ENCODE assay signal across 8 mouse cellular contexts in genomic region chr8:105171116-105172002, GRCm38 (mm10). TPM values are rescaled to one million over a fixed set of nuclear protein-coding genes. Genes with fewer than 3 reads are reported as not detected.
DNase-seq lines count a peak whose midpoint lies in the region; ATAC-seq and TF ChIP-seq lines count a peak whose summit lies in the region.

No protein-coding gene starts in this region.

- peak overlapping the region; percentile 98 for H3K9ac ChIP-seq in heart, embryonic 14.5 days (ENCODE audit: low read length)
- peak overlapping the region; percentile 89 for H3K9ac ChIP-seq in liver, postnatal 0 days (replicated peaks)
- peak overlapping the region; percentile 75 for H3K9ac ChIP-seq in neural tube, embryonic 14.5 days (replicated peaks; ENCODE audit: low read depth, low read length)

- peaks cover 8% of the 10 kb centered on the region; the same call in 1 of the 2 replicates for H3K4me1 ChIP-seq in embryonic fibroblast, embryonic 13.5 days (ENCODE audit: control insufficient read depth, insufficient read depth, low read length)
- peaks cover 2 to 11% of the 10 kb centered on the region in 2 experiments; a peak in 3 of 4 replicates for H3K4me1 ChIP-seq in heart, embryonic 14.5 days (ENCODE audit: control insufficient read depth in 2 of 2, insufficient read depth in 2 of 2, low read length in 2 of 2)
- peaks cover 2% of the 10 kb centered on the region; the same call in 1 of the 2 replicates for H3K4me1 ChIP-seq in liver, postnatal 0 days (ENCODE audit: insufficient read depth)
- no peaks in the 10 kb centered on the region for H3K4me1 ChIP-seq in neural tube, embryonic 14.5 days (ENCODE audit: control insufficient read depth, insufficient read depth, low read length)

- TF ChIP-seq POLR2A in embryonic fibroblast, embryonic 13.5 days (IDR thresholded peaks at IDR 0.05; ENCODE audit: low read depth, low read length), result no peak

- H3K9me3 ChIP-seq in heart, embryonic 14.5 days (ENCODE audit: control insufficient read depth, low read length), result no peaks in the 10 kb centered on the region
- no peaks in the 10 kb centered on the region for H3K9me3 ChIP-seq in liver, postnatal 0 days (ENCODE audit: low read length)
- no peaks in the 10 kb centered on the region for H3K9me3 ChIP-seq in neural tube, embryonic 14.5 days (ENCODE audit: control insufficient read depth, low read length)

- TF ChIP-seq CTCF in embryonic fibroblast, embryonic 13.5 days (IDR thresholded peaks at IDR 0.05; ENCODE audit: borderline replicate concordance, insufficient read depth, low read length), result no peak
- TF ChIP-seq CTCF in liver, postnatal 0 days (IDR thresholded peaks at IDR 0.05; ENCODE audit: low read depth), result no peak

- H3K4me3 ChIP-seq in embryonic fibroblast, embryonic 13.5 days (ENCODE audit: insufficient read depth, low read length), result peak overlapping the region; percentile 72
- H3K4me3 ChIP-seq in heart, embryonic 14.5 days (ENCODE audit: control insufficient read depth in 1 of 2, insufficient read depth in 1 of 2, low read depth in 1 of 2, low read length in 2 of 2), result peak overlapping the region; percentile 92 to 93
- peak overlapping the region; percentile 89 for H3K4me3 ChIP-seq in liver, postnatal 0 days (ENCODE audit: low read depth, low read length)
- peak overlapping the region; percentile 90 for H3K4me3 ChIP-seq in neural tube, embryonic 14.5 days (ENCODE audit: low read depth, low read length)

- no peaks in the 10 kb centered on the region for H3K27me3 ChIP-seq in heart, embryonic 14.5 days (ENCODE audit: control insufficient read depth, insufficient read depth, low read length)
- H3K27me3 ChIP-seq in liver, postnatal 0 days (ENCODE audit: insufficient read depth, low read length), result no peaks in the 10 kb centered on the region
- no peaks in the 10 kb centered on the region for H3K27me3 ChIP-seq in neural tube, embryonic 14.5 days (ENCODE audit: control insufficient read depth, insufficient read depth, low read length)

- TF ChIP-seq EP300 in liver, postnatal 0 days (IDR thresholded peaks at IDR 0.05; ENCODE audit: low read depth), result no peak

- peak; percentile 91 for DNase-seq in A20 (ENCODE audit: low read depth, low spot score)
- peak; percentile 77 for DNase-seq in adrenal gland, postnatal 10 days
- peak; percentile 82 for DNase-seq in kidney, postnatal 14 days
- peak; percentile 71 for DNase-seq in liver, postnatal 0 days
- DNase-seq in telencephalon, adult 2 months (ENCODE audit: low read depth, low spot score), result peak; percentile 23

- WGBS in heart, embryonic 14.5 days, result under 1% methylated on average over 88 of the region's 92 CpGs
- under 1% methylated on average over 60 of the region's 92 CpGs for WGBS in liver, postnatal 0 days (ENCODE audit: insufficient replicate concordance)
- WGBS in neural tube, embryonic 14.5 days, result under 1% methylated on average over 87 of the region's 92 CpGs

- ATAC-seq in heart, embryonic 14.5 days (ENCODE audit: insufficient number of reproducible peaks, insufficient read depth, low FRiP score, low read depth), result peak; percentile 28; the same call in 1 of the 2 replicates
- ATAC-seq in liver, postnatal 0 days, result peak; percentile 62
- peak; percentile 54 for ATAC-seq in neural tube, embryonic 14.5 days (ENCODE audit: low read depth)

- H3K4me2 ChIP-seq in heart, embryonic 14.5 days (ENCODE audit: low read length), result peak overlapping the region; percentile 80
- H3K4me2 ChIP-seq in liver, postnatal 0 days (ENCODE audit: low read depth, low read length), result peak overlapping the region; percentile 85
- peak overlapping the region; percentile 57 for H3K4me2 ChIP-seq in neural tube, embryonic 14.5 days (ENCODE audit: low read depth, low read length)

- H3K27ac ChIP-seq in embryonic fibroblast, embryonic 13.5 days (ENCODE audit: insufficient read depth, low read length), result peak overlapping the region; percentile 99
- peak overlapping the region; percentile 97 to 99 for H3K27ac ChIP-seq in heart, embryonic 14.5 days (replicated peaks in 1 of 2; ENCODE audit: control insufficient read depth in 1 of 2, insufficient read depth in 1 of 2, low read depth in 2 of 2, low read length in 2 of 2)
- peak overlapping the region; percentile 97 for H3K27ac ChIP-seq in liver, postnatal 0 days (ENCODE audit: low read depth)
- peak overlapping the region; percentile 90 for H3K27ac ChIP-seq in neural tube, embryonic 14.5 days (ENCODE audit: low read depth, low read length)

- peaks cover 13% of the 10 kb centered on the region for H3K36me3 ChIP-seq in heart, embryonic 14.5 days (ENCODE audit: control insufficient read depth, insufficient read depth, low read length)
- H3K36me3 ChIP-seq in liver, postnatal 0 days (replicated peaks; ENCODE audit: insufficient read depth, low read length), result no peaks in the 10 kb centered on the region
- H3K36me3 ChIP-seq in neural tube, embryonic 14.5 days (ENCODE audit: control insufficient read depth, insufficient read depth, low read length), result no peaks in the 10 kb centered on the region

RNA-seq across cellular contexts. Expression of gene Cbfb, which starts 0.9 kb away (rescaled TPM):
- 10 to 100 TPM; 47.2 to 50.2 TPM for total RNA-seq in adrenal gland, postnatal 10 days (2021)
- 111 and 145 TPM in 2 replicates for polyA plus RNA-seq in embryonic fibroblast, embryonic 13.5 days (2011; ENCODE audit: insufficient read length, low read depth, missing spikeins)
- 52.3 and 52.9 TPM in 2 replicates for polyA plus RNA-seq in heart, embryonic 14.5 days (2014; fragmentation: Nextera tagmentation; extraction: Ambion mirVana)
- polyA plus RNA-seq in liver, postnatal 0 days (2015; fragmentation: Nextera tagmentation; extraction: Ambion mirVana), result 10.6 and 10.7 TPM in 2 replicates
- 32.4 and 56.8 TPM in 2 replicates for polyA plus RNA-seq in neural tube, embryonic 14.5 days (2014; fragmentation: Nextera tagmentation; extraction: Ambion mirVana)

RNA-seq across cellular contexts. Expression of gene Ces4a, which starts 39.8 kb away (rescaled TPM):
- not detected for total RNA-seq in adrenal gland, postnatal 10 days (2021)
- polyA plus RNA-seq in embryonic fibroblast, embryonic 13.5 days (2011; ENCODE audit: insufficient read length, low read depth, missing spikeins), result not detected in 2 replicates
- polyA plus RNA-seq in heart, embryonic 14.5 days (2014; fragmentation: Nextera tagmentation; extraction: Ambion mirVana), result not detected in 2 replicates
- polyA plus RNA-seq in liver, postnatal 0 days (2015; fragmentation: Nextera tagmentation; extraction: Ambion mirVana), result 0.07 TPM in 1 of 2 replicates, not detected in the other
- 0.08 TPM in 1 of 2 replicates, not detected in the other for polyA plus RNA-seq in neural tube, embryonic 14.5 days (2014; fragmentation: Nextera tagmentation; extraction: Ambion mirVana)

RNA-seq across cellular contexts. Expression of gene D230025D16Rik, which starts 53.6 kb away (rescaled TPM):
- 10 to 100 TPM; 32.3 to 35.6 TPM for total RNA-seq in adrenal gland, postnatal 10 days (2021)
- polyA plus RNA-seq in embryonic fibroblast, embryonic 13.5 days (2011; ENCODE audit: insufficient read length, low read depth, missing spikeins), result 19.5 and 24.7 TPM in 2 replicates
- 21.2 and 21.8 TPM in 2 replicates for polyA plus RNA-seq in heart, embryonic 14.5 days (2014; fragmentation: Nextera tagmentation; extraction: Ambion mirVana)
- 24.2 and 30.9 TPM in 2 replicates for polyA plus RNA-seq in liver, postnatal 0 days (2015; fragmentation: Nextera tagmentation; extraction: Ambion mirVana)
- 35.7 and 36.8 TPM in 2 replicates for polyA plus RNA-seq in neural tube, embryonic 14.5 days (2014; fragmentation: Nextera tagmentation; extraction: Ambion mirVana)

Comparison
In these comparisons a context has a peak if more than half of its experiments do, and no peak if none do; other contexts are left out.
1. Peak in every context shown above with its lines: DNase-seq, ATAC-seq, H3K4me3 ChIP-seq and H3K27ac ChIP-seq.
2. DNase-seq: peak in every context shown above with its lines; median percentile 91 in A20; 82 in kidney, postnatal 14 days; 77 in adrenal gland, postnatal 10 days; 71 in liver, postnatal 0 days; 23 in telencephalon, adult 2 months.